Mouse (Mus musculus): ENCODE results near the gene Tmem63c.

Tmem63c gene

GRCm38 (mm10) chr12:87021040-87021439 is at the start of gene Tmem63c:
Tmem63c (plus strand) TSS chr12:87021340.
- DNase-seq = no peak

- no peak for DNase-seq
Observed at GRCm38 (mm10) chr12:86973216-86973615, 47.9 kb upstream of the Tmem63c start.

GRCm38 (mm10) chr12:86973706-86974105 is 47.4 kb upstream of the Tmem63c start:
- DNase-seq = no peak

- peak; percentile 69 for DNase-seq
Observed at GRCm38 (mm10) chr12:86974387-86975288, 46.5 kb upstream of the Tmem63c start.

GRCm38 (mm10) chr12:86975761-86976160 is 45.4 kb upstream of the Tmem63c start:
- DNase-seq = no peak

GRCm38 (mm10) chr12:86976511-86977168 is 44.5 kb upstream of the Tmem63c start:
- no peak for DNase-seq

GRCm38 (mm10) chr12:86977833-86978232 is 43.3 kb upstream of the Tmem63c start:
- no peak for DNase-seq

- DNase-seq = no peak
Observed at GRCm38 (mm10) chr12:86981180-86981579, 40.0 kb upstream of the Tmem63c start.

- peak; percentile 42 for DNase-seq
Observed at GRCm38 (mm10) chr12:86983470-86984193, 37.5 kb upstream of the Tmem63c start.

- no peak for DNase-seq
Observed at GRCm38 (mm10) chr12:86984194-86984555, 37.0 kb upstream of the Tmem63c start.

GRCm38 (mm10) chr12:86986562-86986961 is 34.6 kb upstream of the Tmem63c start:
- DNase-seq = no peak

- no peak for DNase-seq
Observed at GRCm38 (mm10) chr12:86988227-86988626, 32.9 kb upstream of the Tmem63c start.

GRCm38 (mm10) chr12:86989378-86989777 is 31.8 kb upstream of the Tmem63c start:
- DNase-seq = no peak

GRCm38 (mm10) chr12:86989890-86990754 is 31.0 kb upstream of the Tmem63c start, which contains the start of gene Zdhhc22:
Zdhhc22 (minus strand) TSS chr12:86990430.
- no peak for DNase-seq

- no peak for DNase-seq
Observed at GRCm38 (mm10) chr12:86990755-86991110, 30.4 kb upstream of the Tmem63c start.

- no peak for DNase-seq
Observed at GRCm38 (mm10) chr12:86994166-86994565, 27.0 kb upstream of the Tmem63c start.

- DNase-seq = no peak
Observed at GRCm38 (mm10) chr12:86994776-86995175, 26.4 kb upstream of the Tmem63c start.

GRCm38 (mm10) chr12:86995931-86996330 is 25.2 kb upstream of the Tmem63c start:
- no peak for DNase-seq

- DNase-seq = no peak
Observed at GRCm38 (mm10) chr12:86998699-86999098, 22.4 kb upstream of the Tmem63c start.

- no peak for DNase-seq
Observed at GRCm38 (mm10) chr12:86999283-86999820, 21.8 kb upstream of the Tmem63c start.

GRCm38 (mm10) chr12:87000151-87000839 is 20.8 kb upstream of the Tmem63c start:
- no peak for DNase-seq

- DNase-seq = no peak
Observed at GRCm38 (mm10) chr12:87000840-87001176, 20.3 kb upstream of the Tmem63c start.

Data from thymus, postnatal 25 days (tissue).